Mouse (Mus musculus) kidney, adult 2 months (tissue): Measurements from ENCODE around the gene 4930415O20Rik. TPM values are rescaled to one million over a fixed set of nuclear protein-coding genes. Genes with fewer than 3 reads are reported as not detected.
A peak's percentile ranks its signal among the peaks of the same experiment; 100 is the strongest.

ENCODE experiments used
- DNase-seq: peaks from one replicate; pipeline ENCODE4 v3.0.0; 2021
- H3K27ac ChIP-seq: fragments of 200-500 bp; 2 replicates; pipeline ENCODE4 v1.5.1; 2012; ENCODE audit warnings: low read depth, low read length, control low read depth, inconsistent platforms; ENCODE audit not compliant: insufficient read depth
- H3K27me3 ChIP-seq: fragments of 200-500 bp; replicated peaks from 2 replicates; pipeline ENCODE4 v1.6.1; 2012; ENCODE audit warnings: mild to moderate bottlenecking, moderate library complexity, low read length, inconsistent platforms; ENCODE audit not compliant: control insufficient read depth, insufficient read depth
- H3K36me3 ChIP-seq: fragments of 200-500 bp; 2 replicates; pipeline ENCODE4 v1.6.1; 2012; ENCODE audit warnings: mild to moderate bottlenecking, moderate library complexity, low read length, inconsistent platforms; ENCODE audit not compliant: control insufficient read depth, insufficient read depth
- H3K4me1 ChIP-seq: fragments of 200-500 bp; 2 replicates; pipeline ENCODE4 v1.6.1; 2011; ENCODE audit warnings: low read length; ENCODE audit not compliant: control insufficient read depth, insufficient read depth
- H3K4me3 ChIP-seq: fragments of 200-500 bp; 2 replicates; pipeline ENCODE4 v1.5.1; 2011; ENCODE audit warnings: mild to moderate bottlenecking, low read depth, low read length, control low read depth; ENCODE audit not compliant: insufficient read depth
- CTCF ChIP-seq: fragments of 200-500 bp; conservative IDR thresholded peaks from 2 replicates; pipeline ENCODE4 v1.5.1; 2011; ENCODE audit warnings: low read depth, mild to moderate bottlenecking, control low read depth, low read length, moderate library complexity, mixed read lengths; ENCODE audit not compliant: insufficient read depth, insufficient read length
- POLR2A ChIP-seq: fragments of 200-500 bp; IDR thresholded peaks from one replicate; pipeline ENCODE4 v1.6.1; 2011; ENCODE audit warnings: low read depth, low read length, control low read depth
- WGBS: fragments of 180-500 bp; shearing (Covaris S2); methylation state at CpG from one replicate; pipeline ENCODE4 v1.1.7; 2018; 5-methylcytosine and 5-hydroxymethylcytosine counted together
- polyA plus RNA-seq: library from polyadenylated mRNA; depleted of rRNA; stranded (reverse); fragments of >200 nt; gene quantifications from 2 replicates; pipeline ENCODE4 v1.2.3, GENCODE M21; 2012; rRNA removed

4930415O20Rik gene
- polyA plus RNA-seq, result 1.0 and 1.1 TPM in 2 replicates

DNA sequence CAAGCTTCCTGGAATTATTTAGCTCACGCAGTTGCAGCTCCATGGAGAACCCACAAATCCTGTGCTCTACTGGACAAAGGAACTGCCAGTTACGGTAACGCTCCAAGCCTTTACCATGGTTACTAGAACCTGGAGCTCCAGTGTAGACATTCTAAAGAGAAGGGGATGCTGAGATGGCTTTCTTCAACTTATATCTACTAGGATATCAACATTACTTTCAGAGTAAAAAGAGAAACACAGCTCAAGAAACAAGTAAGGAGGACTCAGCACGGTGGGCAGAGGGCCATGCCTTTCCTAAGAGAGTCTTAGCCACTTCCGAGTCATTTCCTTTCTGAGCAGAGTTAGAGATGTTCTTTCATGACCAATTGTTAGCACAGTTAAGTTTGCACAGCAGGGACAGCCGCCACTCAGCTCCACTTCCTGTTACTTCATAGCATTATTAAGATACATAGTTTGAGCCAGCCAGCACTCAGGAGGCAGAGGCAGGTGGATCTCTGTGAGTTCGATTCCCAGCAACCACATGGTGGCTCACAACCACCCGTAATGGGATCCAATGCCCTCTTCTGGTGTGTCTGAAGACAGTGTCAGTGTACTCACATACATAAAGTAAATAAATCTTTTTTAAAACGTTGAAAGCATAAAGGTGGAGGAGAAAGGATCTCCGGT is at the start of gene 4930415O20Rik, which contains the start of gene Ccnt1:
Gene 4930415O20Rik, plus strand, starts transcription at position 132 of the 666 bp plus-strand sequence.
Gene Ccnt1, minus strand, starts transcription at position 51 of the 666 bp plus-strand sequence.
- Histone ChIP-seq H3K27ac (peak within 1 kb of the TSS; percentile 27; the same call in 1 of the 2 replicates), H3K27me3 (no peaks in the 10 kb centered on the region), H3K4me1 (peaks cover 1% of the 10 kb centered on the region; the same call in 1 of the 2 replicates), H3K4me3 (no peak within 1 kb of the TSS), H3K36me3 (no peaks in the 10 kb centered on the region)
- 81% methylated on average over 10 of the region's 10 CpGs for WGBS
- DNase-seq, result no peak
- no peak for TF ChIP-seq CTCF
- no peak for TF ChIP-seq POLR2A

DNA sequence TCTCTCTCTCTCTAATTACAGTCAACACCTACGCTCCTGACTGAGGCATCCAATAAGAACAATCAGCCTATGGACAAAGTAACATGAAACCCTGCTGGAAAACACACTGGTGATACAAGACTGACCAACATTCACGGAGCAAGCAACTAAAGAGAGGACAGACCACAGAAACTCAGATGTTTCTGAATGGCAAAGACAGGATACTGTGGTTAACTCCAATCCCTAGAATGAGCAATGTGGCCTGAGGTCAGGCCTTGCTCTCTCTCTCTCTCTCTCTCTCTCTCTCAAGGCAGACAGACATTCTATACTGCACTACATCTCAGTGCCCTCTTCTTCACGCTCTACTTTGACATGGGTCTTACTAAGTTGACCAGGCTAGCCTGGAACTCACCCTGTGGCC is 49.6 kb upstream of the 4930415O20Rik start:
- no peak overlapping the region for H3K27ac ChIP-seq
- H3K27me3 ChIP-seq, result no peaks in the 10 kb centered on the region
- TF ChIP-seq POLR2A, result no peak
- no peak for TF ChIP-seq CTCF
- no peak for DNase-seq
- H3K4me1 ChIP-seq, result no peaks in the 10 kb centered on the region
- peaks cover 14% of the 10 kb centered on the region for H3K36me3 ChIP-seq
- WGBS, result 78% methylated on average over 3 of the region's 3 CpGs
- H3K4me3 ChIP-seq, result no peak overlapping the region

- Histone ChIP-seq H3K27ac (no peak overlapping the region), H3K36me3 (peaks cover 15% of the 10 kb centered on the region), H3K27me3 (no peaks in the 10 kb centered on the region), H3K4me1 (no peaks in the 10 kb centered on the region), H3K4me3 (no peak overlapping the region)
- no peak for DNase-seq
- WGBS, result 68% methylated on average over 5 of the region's 5 CpGs
- TF ChIP-seq POLR2A (no peak), CTCF (no peak)
Observed at GRCm38 (mm10) chr15:98526057-98526456, 44.7 kb upstream of the 4930415O20Rik start.

- DNase-seq, result no peak
- Histone ChIP-seq H3K27me3 (no peaks in the 10 kb centered on the region), H3K4me3 (no peak overlapping the region), H3K4me1 (no peaks in the 10 kb centered on the region), H3K27ac (no peak overlapping the region), H3K36me3 (peaks cover 14% of the 10 kb centered on the region)
- 91% methylated on average over 5 of the region's 5 CpGs for WGBS
- TF ChIP-seq POLR2A (no peak), CTCF (no peak)
Observed at GRCm38 (mm10) chr15:98527056-98527771, 43.6 kb upstream of the 4930415O20Rik start.

GRCm38 (mm10) chr15:98528066-98528563 is 42.7 kb upstream of the 4930415O20Rik start:
- TF ChIP-seq POLR2A, result no peak
- no peak for TF ChIP-seq CTCF
- Histone ChIP-seq H3K4me3 (no peak overlapping the region), H3K4me1 (peaks cover 5% of the 10 kb centered on the region; the same call in 1 of the 2 replicates), H3K27ac (no peak overlapping the region), H3K36me3 (peaks cover 13% of the 10 kb centered on the region), H3K27me3 (no peaks in the 10 kb centered on the region)
- DNase-seq, result no peak
- 64% methylated on average over 5 of the region's 5 CpGs for WGBS

- peaks cover 7% of the 10 kb centered on the region for H3K36me3 ChIP-seq
- no peaks in the 10 kb centered on the region for H3K27me3 ChIP-seq
- peaks cover 5% of the 10 kb centered on the region; the same call in 1 of the 2 replicates for H3K4me1 ChIP-seq
- no peak for DNase-seq
- WGBS, result 32% methylated on average over 5 of the region's 5 CpGs
- peak overlapping the region; percentile 1; the same call in 1 of the 2 replicates for H3K4me3 ChIP-seq
- H3K27ac ChIP-seq, result no peak overlapping the region
- TF ChIP-seq POLR2A (no peak), CTCF (no peak)
Observed at GRCm38 (mm10) chr15:98532281-98532680, 38.5 kb upstream of the 4930415O20Rik start.
